Mouse (Mus musculus): ENCODE data around the gene Nfyc.

GRCm38 (mm10) chr4:120799680-120800166, 31.6 kb downstream of the Nfyc start:
- TF ChIP-seq POLR2A (IDR thresholded peaks at IDR 0.05; ENCODE audit: insufficient read depth, low read depth, low read length) (no peak), CTCF (IDR thresholded peaks at IDR 0.05; ENCODE audit: insufficient read depth, low read depth, low read length) (no peak)

Data from olfactory bulb, adult 2 months (tissue).